Mouse (Mus musculus) brain, embryonic 14.5 days (tissue): Measurements from ENCODE around the gene Simc1.

Source experiments
- CTCF ChIP-seq: fragments of 200-500 bp; IDR thresholded peaks from 2 replicates; pipeline ENCODE4 v1.5.1; 2012; ENCODE audit warnings: inconsistent platforms, mild to moderate bottlenecking, moderate library complexity, borderline replicate concordance; ENCODE audit not compliant: insufficient read depth, insufficient read length; ENCODE audit errors: extremely low read depth
- POLR2A ChIP-seq: fragments of 200-500 bp; IDR thresholded peaks from 2 replicates; pipeline ENCODE4 v1.6.1; 2012; ENCODE audit warnings: mild to moderate bottlenecking, inconsistent platforms, borderline replicate concordance; ENCODE audit not compliant: poor library complexity, insufficient read depth, insufficient read length, severe bottlenecking; ENCODE audit errors: extremely low read depth

- TF ChIP-seq CTCF, result no peak
- no peak for TF ChIP-seq POLR2A
Observed at GRCm38 (mm10) chr13:54469012-54469354, 34.6 kb upstream of the Simc1 start.
